Mouse (Mus musculus) ES-Bruce4 (cell line): Measurements from ENCODE around the gene Ugt1a7c. TPM values are rescaled to one million over a fixed set of nuclear protein-coding genes. Genes with fewer than 3 reads are reported as not detected.

Experiments used
- H3K27ac ChIP-seq: 2 replicates; pipeline ENCODE4 v1.5.1; 2012; ENCODE audit warnings: low read length, inconsistent platforms; ENCODE audit not compliant: insufficient read depth
- H3K27me3 ChIP-seq: 2 replicates; pipeline ENCODE4 v1.6.1; 2012; ENCODE audit warnings: mild to moderate bottlenecking, low read length, inconsistent platforms; ENCODE audit not compliant: control insufficient read depth, poor library complexity, insufficient read depth, severe bottlenecking
- H3K36me3 ChIP-seq: 2 replicates; pipeline ENCODE4 v1.6.1; 2012; ENCODE audit warnings: inconsistent platforms, mild to moderate bottlenecking, low read length, moderate library complexity; ENCODE audit not compliant: control insufficient read depth, poor library complexity, insufficient read depth, severe bottlenecking
- H3K4me1 ChIP-seq: one replicate; pipeline ENCODE4 v1.8.1; 2011; ENCODE audit warnings: low read length; ENCODE audit not compliant: control insufficient read depth, insufficient read depth
- H3K4me3 ChIP-seq: 2 replicates; pipeline ENCODE4 v1.5.1; 2011; ENCODE audit warnings: low read depth, mild to moderate bottlenecking, low read length
- H3K9ac ChIP-seq: 2 replicates; pipeline ENCODE4 v1.6.1; 2012; ENCODE audit warnings: low read depth, mild to moderate bottlenecking, inconsistent platforms; ENCODE audit not compliant: poor library complexity, severe bottlenecking
- H3K9me3 ChIP-seq: replicated peaks from 2 replicates; pipeline ENCODE4 v1.6.1; 2012; ENCODE audit warnings: mild to moderate bottlenecking, low read length, inconsistent platforms; ENCODE audit not compliant: control insufficient read depth, poor library complexity, insufficient read depth, severe bottlenecking
- CTCF ChIP-seq: IDR thresholded peaks from one replicate; pipeline ENCODE4 v1.8.1; 2011; ENCODE audit warnings: low read depth, low read length
- EP300 ChIP-seq: IDR thresholded peaks from 2 replicates; pipeline ENCODE4 v1.6.1; 2011; ENCODE audit warnings: low read depth, low read length; ENCODE audit not compliant: insufficient read depth
- POLR2A ChIP-seq: IDR thresholded peaks from one replicate; pipeline ENCODE4 v1.8.1; 2011; ENCODE audit warnings: low read length; ENCODE audit not compliant: insufficient read depth
- polyA plus RNA-seq: library from polyadenylated mRNA; stranded (reverse); fragments of >200 nt; gene quantifications from 2 replicates; pipeline ENCODE4 v1.2.4, GENCODE M21; 2011; ENCODE audit warnings: low read depth; ENCODE audit not compliant: missing spikeins, insufficient read depth, insufficient read length

Ugt1a7c gene
- polyA plus RNA-seq, 1 experiment: not detected

DNA sequence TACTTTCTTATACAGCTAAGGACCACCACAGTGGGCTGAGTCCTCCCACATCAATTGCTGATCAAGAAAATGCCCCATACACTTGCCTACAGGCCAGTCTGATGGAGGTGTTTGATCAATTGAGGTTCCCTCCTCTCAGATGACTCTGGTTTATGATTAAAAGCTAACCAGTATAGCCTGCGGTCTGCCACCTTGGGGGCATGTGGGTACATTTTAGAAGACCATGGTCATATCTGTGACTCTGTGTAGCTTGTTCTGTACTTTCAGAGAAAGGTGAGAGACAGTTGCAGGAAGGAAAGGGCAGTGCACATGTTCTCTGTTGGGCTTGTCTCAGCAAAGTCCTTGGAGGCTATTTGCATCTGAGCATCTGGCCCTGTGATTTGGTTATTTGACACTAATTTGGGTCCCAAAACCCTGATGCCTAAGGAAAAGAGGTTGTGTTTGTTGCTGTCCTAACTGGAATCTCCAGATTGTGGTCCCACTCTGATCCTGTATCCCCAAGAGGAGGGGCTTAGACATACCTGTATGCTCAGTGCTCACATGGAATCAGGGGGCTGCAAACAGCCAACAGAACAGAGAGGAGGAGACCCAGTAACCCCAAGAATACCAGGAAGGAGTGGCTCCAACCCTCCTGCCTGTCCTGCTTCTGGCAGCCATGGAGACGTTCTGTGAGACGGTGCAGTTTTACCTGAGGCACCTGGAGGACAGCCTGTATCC lies 138.0 kb downstream of the Ugt1a7c start:
- H3K9ac ChIP-seq: no peak overlapping the region
- no peaks in the 10 kb centered on the region for H3K9me3 ChIP-seq
- no peak overlapping the region for H3K4me3 ChIP-seq
- no peaks in the 10 kb centered on the region for H3K36me3 ChIP-seq
- no peak overlapping the region for H3K27ac ChIP-seq
- H3K4me1 ChIP-seq: no peaks in the 10 kb centered on the region
- TF ChIP-seq CTCF (no peak), POLR2A (no peak), EP300 (no peak)
- H3K27me3 ChIP-seq: no peaks in the 10 kb centered on the region

DNA sequence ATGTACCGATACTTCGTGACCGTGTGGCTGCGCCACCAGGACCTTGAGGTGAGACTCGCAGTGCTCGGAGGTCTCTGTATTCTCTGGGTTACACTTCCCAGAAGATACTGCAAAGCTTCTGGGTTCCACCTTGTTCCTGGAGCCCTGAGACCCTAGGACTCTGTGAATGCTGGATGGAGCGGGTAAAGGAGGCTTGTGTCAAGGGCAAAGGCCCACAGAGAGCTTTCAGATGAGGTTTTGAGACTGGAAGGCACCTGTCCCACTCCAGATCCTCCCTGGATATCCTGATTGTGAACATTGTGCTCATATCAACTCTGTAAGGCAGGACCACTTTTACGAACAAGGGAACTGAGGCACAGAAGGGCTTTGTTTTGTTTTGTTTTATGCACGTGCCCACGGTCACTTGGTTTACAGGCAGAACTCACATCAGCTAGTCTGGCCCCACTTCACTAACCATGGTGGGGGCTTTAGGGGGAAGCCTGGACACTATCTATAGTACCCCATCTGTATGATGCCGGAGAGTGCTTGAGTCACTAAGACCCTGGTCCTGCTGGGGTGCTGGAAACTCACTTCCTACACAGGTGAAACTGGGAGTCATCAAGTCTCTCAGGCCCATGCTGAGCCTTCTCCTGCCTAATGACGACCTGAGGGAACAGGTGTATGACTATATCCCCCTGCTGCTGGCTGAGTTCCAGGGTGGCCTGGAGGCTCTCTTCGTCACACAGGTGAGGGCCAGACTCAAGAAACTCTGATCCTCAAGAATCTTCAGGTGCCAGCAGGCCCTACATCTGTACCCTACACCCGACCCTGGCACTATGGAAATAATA lies 138.8 kb downstream of the Ugt1a7c start:
- Histone ChIP-seq H3K9me3 (no peaks in the 10 kb centered on the region), H3K9ac (no peak overlapping the region), H3K36me3 (no peaks in the 10 kb centered on the region), H3K27ac (no peak overlapping the region), H3K27me3 (no peaks in the 10 kb centered on the region), H3K4me1 (no peaks in the 10 kb centered on the region), H3K4me3 (no peak overlapping the region)
- no peak for TF ChIP-seq CTCF

DNA sequence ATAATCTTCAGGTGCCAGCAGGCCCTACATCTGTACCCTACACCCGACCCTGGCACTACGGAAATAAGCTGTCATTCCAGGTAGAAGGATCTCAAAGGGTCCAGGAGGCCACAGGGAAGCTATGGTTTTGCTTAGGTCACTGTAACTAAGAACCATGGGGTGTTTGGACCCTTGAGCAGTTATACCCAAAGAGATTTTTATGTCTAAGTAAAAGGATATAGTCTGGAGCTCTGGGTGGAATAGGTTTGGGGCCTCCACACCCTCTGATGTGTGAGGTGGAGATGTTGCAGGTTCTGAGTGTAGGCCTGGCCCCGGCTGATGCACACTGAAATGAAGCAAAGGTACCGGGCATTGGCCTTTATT lies 139.4 kb downstream of the Ugt1a7c start:
- H3K9me3 ChIP-seq: no peaks in the 10 kb centered on the region
- TF ChIP-seq EP300 (no peak), CTCF (no peak), POLR2A (no peak)

DNA sequence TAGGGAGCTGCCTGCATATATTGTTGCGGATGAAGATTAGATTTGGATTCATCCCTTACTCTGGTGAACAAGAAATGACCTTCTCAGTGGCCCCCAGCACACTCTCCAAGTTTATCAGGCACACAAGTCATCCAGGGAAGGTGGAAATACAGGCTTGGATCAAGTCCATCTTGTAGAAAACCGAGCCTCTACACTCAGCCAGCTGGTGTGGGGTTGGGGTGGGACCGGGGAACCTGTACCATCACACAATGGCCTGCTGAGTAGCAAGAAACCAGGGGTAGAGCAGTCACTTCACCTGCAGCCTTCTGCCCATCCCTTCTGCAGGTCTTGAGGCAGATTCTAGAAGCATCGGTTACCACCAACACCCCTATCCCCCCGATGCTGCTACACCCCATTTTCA lies 139.8 kb downstream of the Ugt1a7c start:
- Histone ChIP-seq H3K36me3 (no peaks in the 10 kb centered on the region), H3K9ac (no peak overlapping the region), H3K4me1 (no peaks in the 10 kb centered on the region), H3K4me3 (no peak overlapping the region), H3K27ac (no peak overlapping the region), H3K27me3 (no peaks in the 10 kb centered on the region), H3K9me3 (no peaks in the 10 kb centered on the region)
- TF ChIP-seq EP300 (no peak), CTCF (no peak), POLR2A (no peak)

More for the DNA sequence above, 139.4 kb downstream of the Ugt1a7c start:
- Histone ChIP-seq H3K36me3 (no peaks in the 10 kb centered on the region), H3K9ac (no peak overlapping the region), H3K4me3 (no peak overlapping the region), H3K4me1 (no peaks in the 10 kb centered on the region), H3K27ac (no peak overlapping the region), H3K27me3 (no peaks in the 10 kb centered on the region)

DNA sequence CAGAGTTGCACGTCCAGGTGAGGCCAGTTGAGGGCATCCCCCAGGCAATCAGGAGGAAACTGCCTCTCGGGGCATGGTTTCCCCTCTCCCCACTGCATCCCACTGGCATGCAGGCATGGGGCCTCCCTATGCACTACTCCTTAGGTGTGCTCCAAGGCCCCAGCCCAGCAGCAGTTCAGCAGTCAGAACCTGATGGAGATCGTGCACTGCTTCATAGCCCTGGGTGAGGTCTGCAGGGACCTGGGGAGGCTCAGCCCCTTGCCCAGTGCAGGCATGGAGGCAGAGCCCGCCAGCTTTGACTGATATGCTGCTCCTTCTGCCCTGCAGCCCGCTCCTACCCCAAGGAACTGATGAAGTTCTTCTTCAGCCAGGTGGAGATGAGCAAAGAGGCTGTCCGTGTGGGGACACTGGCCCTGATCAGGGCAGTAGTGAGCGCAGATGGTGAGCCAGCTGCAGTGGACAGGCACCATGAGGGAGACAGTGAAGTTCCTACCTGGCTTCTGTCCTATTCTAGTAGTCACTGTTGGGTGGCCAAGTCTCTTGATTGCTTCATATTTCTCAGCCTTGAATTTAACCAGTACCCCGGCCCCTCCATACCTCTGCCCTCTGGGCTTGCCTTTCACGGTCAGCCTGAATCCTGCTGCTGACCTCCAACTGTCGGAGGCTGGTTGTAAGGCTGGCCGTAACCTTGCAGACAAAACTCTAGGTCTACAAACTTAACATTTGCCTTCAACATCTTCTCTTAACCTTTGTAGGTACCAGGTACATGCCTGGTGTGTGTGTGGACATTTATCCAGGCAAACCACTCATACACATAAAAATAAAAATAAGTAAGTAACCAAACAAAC lies 140.4 kb downstream of the Ugt1a7c start:
- Histone ChIP-seq H3K27ac (no peak overlapping the region), H3K27me3 (no peaks in the 10 kb centered on the region), H3K9me3 (no peaks in the 10 kb centered on the region), H3K4me1 (no peaks in the 10 kb centered on the region), H3K36me3 (no peaks in the 10 kb centered on the region), H3K9ac (no peak overlapping the region), H3K4me3 (no peak overlapping the region)
- no peak for TF ChIP-seq CTCF
- TF ChIP-seq EP300: no peak
- no peak for TF ChIP-seq POLR2A
